In genomic region chr3:82029229-82029628, GRCm38 (mm10) we compare ENCODE assay signal across 9 mouse cellular contexts. TPM values are rescaled to one million over a fixed set of nuclear protein-coding genes. Genes with fewer than 3 reads are reported as not detected.
DNase-seq lines count a peak whose midpoint lies in the region; ATAC-seq lines count a peak whose summit lies in the region.
"Had no signal": no experiment of that assay in that cellular context is flagged by ENCODE, and none has a peak within 500 bp of the region (broad histone marks: within the 10 kb centered on the region; RNA-seq: fewer than 3 reads in every experiment).

No protein-coding gene starts in this region.

- WGBS in forebrain, embryonic 11.5 days, result 2% methylated on average over 3 of the region's 3 CpGs

- ATAC-seq in forebrain, embryonic 11.5 days (replicated peaks; ENCODE audit: low FRiP score), result peak; percentile 87

- H3K27ac ChIP-seq in forebrain, embryonic 11.5 days (ENCODE audit: low read depth, low read length), result no peak overlapping the region

- no peak overlapping the region for H3K4me2 ChIP-seq in forebrain, embryonic 11.5 days (ENCODE audit: low read depth, low read length, severe bottlenecking)

- H3K27me3 ChIP-seq in forebrain, embryonic 11.5 days (ENCODE audit: control insufficient read depth, insufficient read depth, low read length), result no peaks in the 10 kb centered on the region

- H3K36me3 ChIP-seq in forebrain, embryonic 11.5 days (ENCODE audit: control insufficient read depth, insufficient read depth, low read length), result no peaks in the 10 kb centered on the region

- no peak overlapping the region for H3K9ac ChIP-seq in forebrain, embryonic 11.5 days (ENCODE audit: low read length)

- no peaks in the 10 kb centered on the region for H3K9me3 ChIP-seq in forebrain, embryonic 11.5 days (ENCODE audit: control insufficient read depth, low read length)

- peak; percentile 32 for DNase-seq in gastrocnemius, adult 18-20 months (ENCODE audit: low spot score)
- DNase-seq in gastrocnemius, postnatal 10 days, result no peak
- peak; percentile 68 for DNase-seq in 3T3-L1 (ENCODE audit: low read depth, low spot score)
- peak; percentile 67 for DNase-seq in adrenal gland, postnatal 14 days
- no peak for DNase-seq in forebrain, embryonic 11.5 days (ENCODE audit: low spot score)
- DNase-seq in kidney, adult 9 months, result peak; percentile 55
- peak; percentile 74 for DNase-seq in mesoderm, embryonic 11.5 days (ENCODE audit: low read depth, low spot score)
- peak; percentile 18 for DNase-seq in thymus, postnatal 25 days

- H3K4me3 ChIP-seq in forebrain, embryonic 11.5 days (ENCODE audit: low read depth, low read length), result no peak overlapping the region

- no peaks in the 10 kb centered on the region for H3K4me1 ChIP-seq in forebrain, embryonic 11.5 days (replicated peaks; ENCODE audit: control insufficient read depth, insufficient read depth, low read length)

RNA-seq across cellular contexts. Expression of gene Gucy1b1, which starts 45.3 kb away (rescaled TPM):
- total RNA-seq in gastrocnemius, adult 18-20 months (2021), result 1 to 10 TPM; 2.7 to 3.3 TPM
- total RNA-seq in gastrocnemius, postnatal 10 days (2021), result 10 to 100 TPM in 1 of 2 experiments, 1 to 10 TPM in 1; 8.6 to 10.6 TPM
- 12.5 and 13.7 TPM in 2 replicates for total RNA-seq in adrenal gland, postnatal 14 days (2021)
- polyA plus RNA-seq in forebrain, embryonic 11.5 days (2014; fragmentation: Nextera tagmentation; extraction: Ambion mirVana), result 5.8 and 7.2 TPM in 2 replicates

RNA-seq across cellular contexts. Expression of gene Asic5, which starts 47.1 kb away (rescaled TPM):
- total RNA-seq in gastrocnemius, adult 18-20 months (2021), result not detected
- not detected for total RNA-seq in gastrocnemius, postnatal 10 days (2021)
- 2.0 TPM in 1 of 2 replicates, not detected in the other for total RNA-seq in adrenal gland, postnatal 14 days (2021)
- not detected in 2 replicates for polyA plus RNA-seq in forebrain, embryonic 11.5 days (2014; fragmentation: Nextera tagmentation; extraction: Ambion mirVana)
- total RNA-seq: layer of hippocampus, postnatal 36 days had no signal

RNA-seq across cellular contexts. Expression of gene Tdo2, which starts 53.2 kb away (rescaled TPM):
- under 1 TPM in 1 of 2 experiments, not detected in 1; 0.71 TPM for total RNA-seq in gastrocnemius, adult 18-20 months (2021)
- total RNA-seq in gastrocnemius, postnatal 10 days (2021), result not detected
- total RNA-seq in adrenal gland, postnatal 14 days (2021), result 5.4 and 103 TPM in 2 replicates
- polyA plus RNA-seq in forebrain, embryonic 11.5 days (2014; fragmentation: Nextera tagmentation; extraction: Ambion mirVana), result not detected in 2 replicates

Comparison
In these comparisons a context has a peak if more than half of its experiments do, and no peak if none do; other contexts are left out.
1. DNase-seq: peak in gastrocnemius, adult 18-20 months (single experiment), 3T3-L1 (single experiment), adrenal gland, postnatal 14 days (single experiment), kidney, adult 9 months (single experiment), mesoderm, embryonic 11.5 days (single experiment) and thymus, postnatal 25 days (single experiment); none in gastrocnemius, postnatal 10 days (single experiment) and forebrain, embryonic 11.5 days (single experiment).